Mouse (Mus musculus): ENCODE measurements at regions not wholly inside any gene's neighbourhood (a gene's known extent, or its start where the extent isn't known, plus 50 kb on each side); places are given as distances from the start of the nearest gene placed in this dataset.

DNA sequence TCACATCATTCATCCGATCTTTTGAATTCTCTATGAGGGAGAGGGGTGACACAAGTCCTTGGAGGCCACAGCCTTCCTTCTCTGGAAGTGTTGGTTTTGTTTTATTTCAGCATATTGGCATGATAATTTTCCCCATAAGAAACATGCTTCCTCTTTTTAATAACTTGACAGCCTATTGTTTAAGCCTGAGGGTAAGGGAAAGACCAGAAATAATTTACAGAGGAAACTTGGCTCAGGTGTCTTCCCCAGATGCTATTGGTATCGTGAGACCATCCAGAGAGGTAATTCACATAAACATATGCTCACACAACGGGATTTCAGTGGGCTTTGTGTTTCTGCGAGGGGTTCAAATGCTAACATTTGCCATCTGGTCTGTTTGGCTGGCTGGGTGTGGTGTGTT, 212.0 kb downstream of the Sptssa start:
- TF ChIP-seq GATA4 (IDR thresholded peaks at IDR 0.05; ENCODE audit: insufficient replicate concordance, low read length): no peak

DNA sequence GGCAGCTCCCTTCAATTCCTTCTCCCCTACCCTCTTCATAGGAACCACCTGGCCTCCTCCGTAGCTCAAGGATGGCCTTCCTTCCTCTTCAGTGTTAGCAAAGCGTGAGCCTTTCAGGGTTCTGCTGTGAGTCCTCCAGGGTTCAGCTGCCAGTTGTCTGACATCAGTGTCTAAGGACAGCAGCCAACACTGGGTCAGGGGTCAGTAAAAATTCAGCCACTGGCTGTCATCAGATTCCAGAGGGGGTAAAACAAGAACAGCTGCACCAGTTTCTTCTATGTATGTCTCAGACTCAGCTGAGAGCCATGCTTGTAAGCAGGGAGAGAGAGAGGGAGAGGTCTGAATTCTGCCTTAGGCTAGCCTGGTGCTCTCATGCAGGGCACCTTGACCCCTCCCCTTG, 213.1 kb downstream of the Sptssa start:
- no peak for TF ChIP-seq GATA4 (IDR thresholded peaks at IDR 0.05; ENCODE audit: insufficient replicate concordance, low read length)

DNA sequence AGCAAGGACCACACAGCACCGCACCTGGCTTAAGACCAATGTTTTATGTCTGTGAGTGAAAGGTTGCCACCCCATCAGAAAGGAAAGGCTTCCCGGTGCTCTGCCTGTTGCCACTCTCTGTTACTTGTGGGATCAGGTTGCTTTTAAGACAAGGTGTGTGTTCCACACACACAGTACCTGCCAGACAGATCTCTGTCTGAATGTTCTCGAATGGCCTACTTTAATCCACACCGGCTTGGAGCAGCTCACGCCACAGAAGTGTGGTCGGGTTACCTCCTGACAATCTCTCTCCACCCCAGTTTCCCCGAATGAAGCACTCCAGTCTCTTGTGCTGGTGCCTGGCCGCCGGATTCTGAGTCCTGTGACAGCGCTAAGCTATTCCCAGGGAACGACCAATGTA, 214.0 kb downstream of the Sptssa start:
- TF ChIP-seq GATA4 (IDR thresholded peaks at IDR 0.05; ENCODE audit: insufficient replicate concordance, low read length): no peak

DNA sequence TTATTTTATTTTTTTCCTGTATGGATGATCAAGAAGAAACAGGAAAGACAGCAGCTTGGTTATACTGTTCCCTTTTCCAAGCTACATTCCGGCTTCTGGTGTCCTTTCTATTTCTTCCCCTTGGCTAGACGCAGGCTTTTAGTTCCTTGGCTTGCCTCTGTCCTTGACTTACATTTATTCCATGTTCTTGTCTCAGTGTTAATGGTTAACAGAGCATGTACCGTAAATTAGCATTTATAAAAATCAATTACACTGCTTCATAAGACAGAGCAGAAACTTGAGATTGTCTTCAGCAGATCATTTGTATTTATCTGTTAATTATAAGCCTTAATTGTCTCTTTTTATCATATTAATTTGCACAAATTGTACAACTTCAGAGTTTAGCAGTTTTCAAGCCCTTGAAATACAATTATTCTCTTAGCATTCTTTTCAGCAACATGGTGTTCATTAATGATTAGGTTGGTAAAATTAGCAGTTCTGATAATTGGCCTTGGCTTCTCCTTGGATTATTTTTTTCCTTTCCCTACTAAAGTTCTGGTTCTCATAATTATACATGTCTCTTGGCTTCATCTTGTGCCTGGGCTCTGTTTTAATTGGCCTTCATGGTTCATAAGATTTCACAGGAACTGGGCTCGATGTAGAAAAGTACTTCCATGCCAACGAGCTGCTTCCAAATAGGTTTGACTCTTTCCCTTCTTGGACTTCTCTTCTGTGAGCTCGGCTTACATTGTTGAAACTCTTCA, 215.4 kb downstream of the Sptssa start:
- TF ChIP-seq GATA4 (IDR thresholded peaks at IDR 0.05; ENCODE audit: insufficient replicate concordance, low read length): no peak

DNA sequence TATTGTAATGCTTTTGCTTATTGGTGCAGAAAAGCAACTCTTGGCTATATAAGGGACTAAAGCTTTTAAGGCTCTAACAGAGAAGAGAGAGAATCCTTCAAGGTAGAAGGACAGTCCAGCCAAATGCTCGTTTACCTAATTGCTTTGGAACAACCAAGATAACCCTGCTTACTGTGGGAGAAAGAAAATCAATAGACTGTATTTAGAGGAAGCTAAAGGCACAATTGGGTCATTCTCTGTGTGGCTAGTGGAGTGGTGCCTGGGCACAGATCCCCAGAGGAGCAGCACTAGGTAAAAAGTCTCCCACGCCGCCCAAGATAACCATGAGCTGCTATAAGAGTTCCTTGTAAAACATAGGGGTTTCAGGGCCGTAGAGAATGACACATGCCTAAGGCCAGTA, 217.6 kb downstream of the Sptssa start:
- no peak; the same call in 1 of the 2 replicates for TF ChIP-seq GATA4 (IDR thresholded peaks at IDR 0.05; ENCODE audit: insufficient replicate concordance, low read length)

DNA sequence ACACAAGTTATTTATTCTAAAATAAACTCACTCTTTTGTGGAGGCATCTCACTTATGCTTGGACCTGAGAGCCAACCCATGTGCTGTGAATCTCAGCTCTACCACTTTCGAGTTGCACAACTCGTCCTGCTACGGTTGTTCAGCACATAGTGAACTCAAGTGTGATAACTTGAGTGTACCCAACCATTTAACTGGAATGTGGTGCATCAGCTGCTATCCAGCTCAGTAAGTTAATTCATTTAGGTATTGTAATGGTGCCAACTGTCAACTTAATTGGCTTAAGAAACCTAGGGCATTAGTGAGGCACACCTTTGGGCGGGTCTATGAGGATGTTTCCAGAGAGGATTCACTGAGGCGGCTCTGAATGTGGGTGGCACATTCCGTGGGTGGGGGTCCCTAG, 221.6 kb upstream of the Egln3 start:
- no peak for TF ChIP-seq GATA4 (IDR thresholded peaks at IDR 0.05; ENCODE audit: insufficient replicate concordance, low read length)

DNA sequence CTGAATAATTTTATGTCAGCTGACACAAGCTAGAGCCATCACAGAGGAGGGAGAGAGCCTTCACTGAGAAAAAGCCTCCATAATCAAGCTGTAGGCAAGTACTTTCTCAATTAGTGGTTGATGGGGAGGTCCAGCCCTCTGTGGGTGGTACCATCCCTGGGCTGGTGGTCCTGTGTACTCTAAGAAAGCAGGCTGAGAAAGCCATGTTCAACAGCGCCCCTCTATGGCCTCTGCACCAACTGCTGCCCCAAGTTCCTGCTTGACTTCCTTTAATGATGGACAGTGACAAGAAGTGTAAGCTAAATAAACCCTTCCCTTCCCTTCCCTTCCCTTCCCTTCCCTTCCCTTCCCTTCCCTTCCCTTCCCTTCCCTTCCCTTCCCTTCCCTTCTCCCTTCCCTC, 211.2 kb upstream of the Egln3 start:
- no peak for TF ChIP-seq GATA4 (IDR thresholded peaks at IDR 0.05; ENCODE audit: insufficient replicate concordance, low read length)

DNA sequence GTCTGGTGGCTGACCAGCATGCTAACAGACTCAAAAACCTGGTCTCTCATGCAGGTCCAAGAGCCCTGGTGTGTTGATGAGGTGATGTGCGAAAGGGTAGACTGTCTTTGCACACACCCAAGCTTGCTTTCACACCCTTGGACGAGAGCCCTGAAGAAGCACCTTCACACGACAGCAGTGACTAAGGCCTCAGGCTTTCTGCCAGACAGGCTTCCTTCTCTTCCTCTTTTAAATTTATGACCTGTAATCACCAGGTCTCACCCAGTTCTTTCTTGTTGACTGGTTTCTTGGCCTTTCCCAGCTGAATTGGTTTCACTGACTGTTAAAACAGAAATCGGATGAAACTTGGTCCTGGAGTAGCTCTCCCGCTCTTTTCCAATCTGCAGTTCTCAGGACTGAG, 210.5 kb upstream of the Egln3 start:
- TF ChIP-seq GATA4 (IDR thresholded peaks at IDR 0.05; ENCODE audit: insufficient replicate concordance, low read length): no peak

DNA sequence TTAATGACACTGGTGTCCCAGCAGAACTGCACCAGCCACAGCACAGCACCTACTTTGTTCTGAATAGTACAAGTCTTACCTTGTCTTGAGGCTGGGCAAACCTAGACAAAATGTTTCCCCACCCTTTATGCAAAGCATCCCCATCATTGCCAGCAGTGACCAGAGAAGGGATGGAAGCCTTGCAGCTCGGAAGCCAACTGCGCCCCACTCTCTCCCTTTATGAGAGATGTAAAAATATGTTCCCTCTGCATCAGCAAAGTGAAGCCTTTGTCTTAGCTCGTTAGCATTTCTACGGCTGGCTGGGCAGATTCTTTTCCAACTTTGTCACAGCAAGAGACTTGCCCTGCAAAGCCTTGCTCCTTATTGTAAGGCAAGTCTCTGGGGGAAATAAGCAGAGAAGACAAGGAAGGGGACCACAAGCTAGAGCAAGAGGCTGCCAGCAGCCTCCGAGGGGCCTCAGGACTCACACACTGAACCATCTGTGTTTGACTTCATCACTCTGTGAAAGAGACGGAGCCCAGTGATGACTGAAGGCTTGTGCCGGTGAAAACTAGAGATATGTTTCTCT, 206.5 kb upstream of the Egln3 start:
- TF ChIP-seq GATA4 (IDR thresholded peaks at IDR 0.05; ENCODE audit: insufficient replicate concordance, low read length): no peak

DNA sequence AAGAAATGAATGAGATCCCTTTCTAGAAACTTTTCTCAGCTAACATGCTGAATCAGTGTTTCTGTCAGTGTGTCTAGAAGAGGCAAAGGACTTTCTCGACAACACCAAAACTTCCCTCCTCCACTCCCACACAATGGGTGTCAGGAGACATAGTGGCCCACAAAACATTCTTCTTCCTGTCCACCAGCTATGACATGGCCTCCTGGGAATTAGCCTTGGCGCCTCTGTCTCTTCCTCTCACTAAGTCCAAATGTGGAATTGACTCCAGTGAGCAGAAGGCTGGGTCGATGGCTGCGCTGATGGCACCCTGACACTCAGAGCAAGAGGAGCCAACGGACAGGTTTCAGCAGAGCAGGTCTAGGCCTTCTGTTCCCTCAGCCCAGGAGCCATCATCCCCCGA, 205.2 kb upstream of the Egln3 start:
- TF ChIP-seq GATA4 (IDR thresholded peaks at IDR 0.05; ENCODE audit: insufficient replicate concordance, low read length): no peak

DNA sequence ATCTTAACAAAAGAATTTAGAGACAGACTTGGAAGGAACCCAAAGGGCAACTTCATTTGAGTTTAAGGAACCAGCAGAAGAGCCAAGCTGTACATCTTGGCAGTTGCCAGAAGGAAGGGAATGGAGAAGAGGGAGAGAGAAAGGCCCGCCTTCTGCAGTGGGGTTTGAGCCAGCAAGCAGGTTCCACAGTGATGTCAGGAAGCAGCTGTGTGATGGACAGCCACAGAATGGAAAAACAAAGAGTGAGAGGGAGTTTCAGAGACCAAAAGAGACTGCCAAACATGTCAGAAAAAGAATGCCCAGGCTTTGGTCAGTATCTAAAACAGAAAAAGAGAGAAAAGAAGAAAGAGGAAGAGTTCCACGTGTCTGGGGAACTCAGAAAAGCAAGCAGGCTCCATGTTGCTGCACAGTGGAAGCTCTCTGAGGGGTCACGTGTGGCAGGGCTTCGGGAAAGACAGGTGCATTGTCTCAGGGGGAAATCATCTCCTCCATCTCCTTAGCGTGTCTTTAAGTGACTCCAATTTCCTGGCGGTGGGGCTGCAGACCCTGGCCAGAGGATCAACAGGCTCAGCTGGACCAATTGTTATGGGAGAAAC, 203.7 kb upstream of the Egln3 start:
- TF ChIP-seq GATA4 (IDR thresholded peaks at IDR 0.05; ENCODE audit: insufficient replicate concordance, low read length): no peak

DNA sequence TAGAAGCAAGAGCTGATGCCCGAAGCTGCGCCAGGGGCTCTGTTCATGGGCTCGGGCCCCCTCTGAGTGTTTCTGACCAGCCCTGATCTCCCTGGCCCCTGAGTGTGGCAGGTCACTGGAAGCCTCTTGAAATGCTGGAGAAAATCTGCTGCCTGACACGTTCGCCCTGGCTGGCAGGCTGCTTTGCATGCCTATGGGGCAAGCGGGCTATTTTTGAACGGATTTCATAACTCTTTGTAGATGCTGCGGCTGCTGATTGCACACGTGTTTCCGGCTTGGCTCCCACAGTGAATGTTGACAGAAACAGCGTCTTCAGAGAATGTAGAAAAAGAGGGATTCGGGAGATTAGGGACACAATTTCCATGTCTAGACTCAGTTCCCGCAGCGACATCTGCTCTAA, 201.4 kb upstream of the Egln3 start:
- no peak for TF ChIP-seq GATA4 (IDR thresholded peaks at IDR 0.05; ENCODE audit: insufficient replicate concordance, low read length)

DNA sequence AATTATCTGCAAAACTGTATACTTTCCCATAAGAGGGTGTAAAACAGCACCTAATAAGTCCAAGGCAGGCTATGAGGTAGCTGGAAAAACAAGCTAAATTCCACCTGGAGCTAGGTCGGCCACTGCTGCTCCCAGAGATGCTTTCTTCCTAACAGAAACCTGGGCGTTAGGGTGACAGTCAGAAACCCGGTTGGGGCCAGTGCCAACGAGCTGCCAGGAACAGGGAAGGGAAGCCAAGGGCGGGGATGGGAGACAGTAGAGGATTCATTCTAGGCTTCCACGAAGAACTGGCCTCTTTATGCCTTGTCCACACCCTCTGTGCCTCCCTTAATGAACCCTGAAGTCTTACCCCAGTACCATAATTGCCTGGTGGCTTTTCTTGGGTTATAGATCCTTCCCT, 198.9 kb upstream of the Egln3 start:
- TF ChIP-seq GATA4 (IDR thresholded peaks at IDR 0.05; ENCODE audit: insufficient replicate concordance, low read length): no peak

DNA sequence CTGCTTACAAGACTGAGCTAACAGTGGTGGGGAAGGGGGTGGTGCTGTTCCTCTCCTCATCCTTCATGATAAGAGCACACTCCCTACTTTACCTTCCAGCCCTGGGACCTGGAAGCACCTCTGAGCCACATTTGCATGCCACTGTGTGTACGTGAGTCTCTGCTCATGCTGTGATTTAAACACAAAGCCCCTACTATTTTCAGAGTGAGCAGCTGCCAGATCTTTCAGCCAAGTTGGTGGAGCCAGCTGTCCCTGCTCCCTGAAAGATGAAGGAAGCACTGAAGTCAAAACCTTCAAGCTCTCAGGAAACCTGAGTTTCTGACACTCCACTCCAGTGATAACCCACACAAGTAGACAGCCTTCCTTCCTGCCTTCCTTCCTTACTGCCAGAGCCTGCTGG, 198.0 kb upstream of the Egln3 start:
- TF ChIP-seq GATA4 (IDR thresholded peaks at IDR 0.05; ENCODE audit: insufficient replicate concordance, low read length): no peak

DNA sequence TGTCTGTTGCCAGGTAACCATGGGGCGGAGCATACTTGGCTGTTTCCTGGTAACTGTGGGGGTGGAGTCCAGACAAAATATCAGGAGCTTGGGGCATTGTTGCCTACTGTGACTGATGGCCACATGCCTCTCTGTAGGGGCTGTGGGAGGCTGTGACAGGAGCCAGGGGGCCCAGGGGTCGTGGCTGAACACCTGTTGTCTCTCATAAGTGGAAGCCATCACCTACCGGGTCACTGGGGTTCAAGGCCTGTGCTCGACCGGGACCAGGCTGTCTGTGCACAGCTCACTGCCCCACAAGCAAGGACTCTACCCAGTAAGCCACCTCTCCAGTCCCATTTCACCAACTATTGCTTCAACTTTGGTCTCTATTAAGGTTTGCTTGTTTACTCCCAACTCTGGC, 196.4 kb upstream of the Egln3 start:
- TF ChIP-seq GATA4 (IDR thresholded peaks at IDR 0.05; ENCODE audit: insufficient replicate concordance, low read length): no peak

DNA sequence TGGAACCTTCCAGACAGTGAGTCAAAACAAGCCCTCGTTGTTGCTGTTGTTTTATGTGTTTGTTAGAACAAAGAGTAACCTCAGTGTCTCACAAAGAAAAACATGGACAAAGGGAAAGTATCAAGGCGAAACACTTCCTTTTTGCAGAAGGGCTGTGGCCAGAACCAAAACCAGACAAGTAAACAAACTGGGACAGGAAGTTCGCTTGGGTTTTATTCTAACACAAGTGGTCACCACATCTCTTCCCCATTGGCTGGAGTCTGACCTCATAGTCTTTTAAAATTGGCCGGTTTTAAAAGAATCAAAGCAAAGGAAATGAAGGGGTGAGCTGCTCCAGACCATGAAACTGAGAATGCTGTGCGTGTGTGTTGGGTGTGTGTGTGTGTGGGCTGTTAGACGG, 194.4 kb upstream of the Egln3 start:
- TF ChIP-seq GATA4 (IDR thresholded peaks at IDR 0.05; ENCODE audit: insufficient replicate concordance, low read length): no peak

DNA sequence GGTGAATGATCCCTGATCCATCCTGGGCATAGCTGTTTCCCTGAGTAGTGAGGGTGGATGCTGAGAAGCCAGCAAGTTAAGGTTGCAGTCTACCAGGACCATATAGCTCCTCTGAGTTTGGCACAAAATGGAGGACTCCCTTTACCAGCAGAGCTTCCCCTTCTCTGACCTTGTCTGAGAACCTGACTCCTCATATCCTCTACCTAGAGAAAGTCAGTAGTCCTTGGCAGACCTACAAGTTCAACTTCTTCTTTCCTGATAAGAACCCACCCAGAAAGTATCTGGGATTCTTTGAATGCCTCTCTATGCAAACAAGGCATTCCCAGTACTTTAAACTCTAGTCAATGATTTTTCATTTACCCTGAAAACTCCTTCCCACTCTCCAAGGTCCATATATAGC, 193.3 kb upstream of the Egln3 start:
- no peak for TF ChIP-seq GATA4 (IDR thresholded peaks at IDR 0.05; ENCODE audit: insufficient replicate concordance, low read length)

All from liver, adult (tissue).